Mouse (Mus musculus) lung, postnatal 25 days (tissue): ENCODE measurements around the gene Tmem63b.
A peak's percentile ranks its signal among the peaks of the same experiment; 100 is the strongest.

Experiments
- DNase-seq: peaks from one replicate; pipeline ENCODE4 v3.0.0; 2022; ENCODE audit warnings: low spot score

The Tmem63b gene

GRCm38 (mm10) chr17:45703187-45703586, 16.5 kb upstream of the Tmem63b start:
- no peak for DNase-seq

- peak; percentile 87 for DNase-seq
Measured at GRCm38 (mm10) chr17:45702254-45702653, 15.5 kb upstream of the Tmem63b start.

GRCm38 (mm10) chr17:45701236-45701591, 14.5 kb upstream of the Tmem63b start:
- DNase-seq = no peak

- DNase-seq = peak; percentile 78
Measured at GRCm38 (mm10) chr17:45700496-45701235, 14.0 kb upstream of the Tmem63b start.

GRCm38 (mm10) chr17:45699039-45699740, 12.5 kb upstream of the Tmem63b start:
- DNase-seq = no peak

GRCm38 (mm10) chr17:45698368-45698767, 11.7 kb upstream of the Tmem63b start:
- no peak for DNase-seq

GRCm38 (mm10) chr17:45696981-45697380, 10.3 kb upstream of the Tmem63b start:
- DNase-seq = no peak

- no peak for DNase-seq
Measured at GRCm38 (mm10) chr17:45695227-45696120, 8.8 kb upstream of the Tmem63b start.

GRCm38 (mm10) chr17:45693812-45694565, 7.3 kb upstream of the Tmem63b start:
- DNase-seq = peak; percentile 44

- no peak for DNase-seq
Measured at GRCm38 (mm10) chr17:45692159-45692558, 5.5 kb upstream of the Tmem63b start.

GRCm38 (mm10) chr17:45690044-45690443, 3.3 kb upstream of the Tmem63b start:
- no peak for DNase-seq

- peak; percentile 50 for DNase-seq
Measured at GRCm38 (mm10) chr17:45689120-45689519, 2.4 kb upstream of the Tmem63b start.

GRCm38 (mm10) chr17:45686093-45686619, 549 bp downstream of the Tmem63b start, which contains the start of gene Mrpl14:
Mrpl14 (plus strand) TSS chr17:45686322.
- peak; percentile 88 for DNase-seq

- no peak for DNase-seq
Measured at GRCm38 (mm10) chr17:45685171-45686092, 1.3 kb downstream of the Tmem63b start.

- DNase-seq = no peak
Measured at GRCm38 (mm10) chr17:45684667-45685131, 2.0 kb downstream of the Tmem63b start.

GRCm38 (mm10) chr17:45682843-45683242, 3.9 kb downstream of the Tmem63b start:
- DNase-seq = peak; percentile 39

- no peak for DNase-seq
Measured at GRCm38 (mm10) chr17:45681588-45681987, 5.1 kb downstream of the Tmem63b start.

- peak; percentile 47 for DNase-seq
Measured at GRCm38 (mm10) chr17:45680391-45680980, 6.2 kb downstream of the Tmem63b start.

GRCm38 (mm10) chr17:45678106-45678505, 8.6 kb downstream of the Tmem63b start:
- DNase-seq = peak; percentile 51

- no peak for DNase-seq
Measured at GRCm38 (mm10) chr17:45672598-45672997, 14.1 kb downstream of the Tmem63b start.
